Mouse (Mus musculus): ENCODE results near the gene Soga1. TPM values are rescaled to one million over a fixed set of nuclear protein-coding genes. Genes with fewer than 3 reads are reported as not detected.

The Soga1 gene
- polyA plus RNA-seq, 1 experiment from 2014 or later, result 4.0 TPM

DNA sequence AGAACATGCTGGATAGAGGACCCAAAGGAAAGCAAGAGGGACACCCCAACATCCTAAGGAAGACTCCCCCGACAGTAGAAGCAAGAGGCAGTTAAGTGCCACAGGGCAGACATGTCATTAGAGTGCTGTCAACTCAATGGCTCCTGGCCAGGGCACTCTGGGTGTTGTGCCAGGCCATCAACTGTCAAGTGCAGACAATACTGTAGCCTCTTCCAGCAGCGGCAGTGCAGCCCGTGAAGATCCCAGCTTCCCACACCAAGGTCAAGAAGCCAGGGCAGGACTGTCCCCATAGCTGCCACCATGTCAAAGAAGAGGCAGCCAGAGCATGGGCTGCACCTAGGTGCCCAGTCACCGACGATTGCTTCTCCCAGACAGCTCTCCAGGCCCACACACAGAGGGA lies 1.9 kb downstream of the Soga1 start:
- H3K4me1 ChIP-seq (replicated peaks), result peaks cover 79% of the 10 kb centered on the region
- H3K4me3 ChIP-seq, result peak overlapping the region; percentile 97
- WGBS, result 34% methylated on average over 5 of the region's 5 CpGs
- peaks cover 49% of the 10 kb centered on the region for H3K36me3 ChIP-seq
- H3K9me3 ChIP-seq, result no peaks in the 10 kb centered on the region
- H3K27me3 ChIP-seq (ENCODE audit: insufficient read depth, poor library complexity, severe bottlenecking), result no peaks in the 10 kb centered on the region; the same call in 1 of the 2 replicates
- no peak for DNase-seq (ENCODE audit: low spot score)
- H3K27ac ChIP-seq, result peak overlapping the region; percentile 99

DNA sequence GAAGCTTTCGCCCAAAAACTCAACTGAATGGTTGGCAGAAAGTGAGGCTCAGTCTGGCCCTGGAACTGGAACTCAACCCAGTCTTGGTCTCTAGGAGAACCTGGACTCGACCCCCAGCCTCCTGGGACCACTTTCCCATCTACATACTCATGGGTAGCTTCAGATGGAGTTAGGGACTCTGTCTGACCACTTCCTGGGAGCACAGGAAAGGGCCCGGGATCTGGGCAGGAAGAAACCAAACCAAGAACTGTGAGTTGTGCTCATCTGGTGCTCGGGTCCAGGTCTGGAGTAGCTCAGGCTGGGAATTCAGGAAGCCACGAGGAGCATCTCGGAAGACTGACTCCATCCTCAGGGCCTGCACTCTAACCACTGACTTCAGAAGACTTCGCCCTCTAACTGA lies 2.5 kb downstream of the Soga1 start:
- Histone ChIP-seq H3K9me3 (no peaks in the 10 kb centered on the region), H3K36me3 (peaks cover 54% of the 10 kb centered on the region), H3K27ac (0 out of 2 replicates have a peak overlapping the region, but pooled peaks have one; percentile 99), H3K4me1 (replicated peaks) (peaks cover 79% of the 10 kb centered on the region), H3K27me3 (ENCODE audit: insufficient read depth, poor library complexity, severe bottlenecking) (no peaks in the 10 kb centered on the region; the same call in 1 of the 2 replicates), H3K4me3 (peak overlapping the region; percentile 97)
- no peak for DNase-seq (ENCODE audit: low spot score)
- 90% methylated on average over 7 of the region's 7 CpGs for WGBS

DNA sequence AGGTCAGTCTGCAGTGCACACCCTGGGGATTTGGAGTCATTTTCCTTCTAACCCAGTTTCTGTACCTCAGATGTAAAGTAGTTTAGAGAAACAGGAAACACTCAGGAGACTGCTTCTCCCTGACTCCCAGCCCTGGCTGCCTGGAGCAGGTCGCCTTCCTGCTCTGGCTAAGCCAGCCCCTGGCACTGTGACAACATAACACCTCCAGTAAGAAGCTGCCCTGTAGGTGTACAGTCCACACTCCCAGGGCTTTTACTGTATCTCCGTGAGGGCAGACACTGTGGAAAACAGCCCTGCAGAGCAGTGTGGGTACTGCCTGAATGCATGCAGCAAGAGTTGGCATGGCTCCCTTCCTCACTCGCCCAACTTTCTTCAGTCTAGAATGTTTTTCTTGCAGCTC lies 3.4 kb downstream of the Soga1 start:
- Histone ChIP-seq H3K9me3 (no peaks in the 10 kb centered on the region), H3K27me3 (ENCODE audit: insufficient read depth, poor library complexity, severe bottlenecking) (no peaks in the 10 kb centered on the region; the same call in 1 of the 2 replicates), H3K36me3 (peaks cover 60% of the 10 kb centered on the region), H3K27ac (0 out of 2 replicates have a peak overlapping the region, but pooled peaks have one; percentile 35), H3K4me3 (peak overlapping the region; percentile 97), H3K4me1 (replicated peaks) (peaks cover 88% of the 10 kb centered on the region)
- no peak for DNase-seq (ENCODE audit: low spot score)
- WGBS, result 72% methylated on average over 3 of the region's 3 CpGs

DNA sequence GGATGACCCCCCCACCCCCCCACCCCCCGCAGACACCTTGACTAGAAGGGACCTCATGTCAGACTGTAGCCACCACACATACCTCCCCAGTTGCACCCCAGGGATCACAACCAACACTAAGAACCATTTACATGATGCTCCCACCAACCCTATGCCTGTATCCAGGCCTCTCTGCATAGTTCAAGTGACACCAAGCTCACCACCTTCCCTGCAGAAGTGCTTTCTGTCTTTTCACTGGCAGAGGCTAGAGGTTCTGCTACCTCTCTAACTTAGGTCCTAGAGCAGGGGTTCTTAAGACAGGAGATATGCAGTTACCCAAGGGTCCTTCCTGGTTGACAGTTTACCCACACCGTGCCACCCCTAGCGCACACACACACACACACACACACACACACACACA lies 3.8 kb downstream of the Soga1 start:
- H3K27me3 ChIP-seq (ENCODE audit: insufficient read depth, poor library complexity, severe bottlenecking), result no peaks in the 10 kb centered on the region; the same call in 1 of the 2 replicates
- no peak for DNase-seq (ENCODE audit: low spot score)
- peak overlapping the region; percentile 97 for H3K4me3 ChIP-seq
- WGBS, result 90% methylated on average over 3 of the region's 3 CpGs
- H3K9me3 ChIP-seq, result no peaks in the 10 kb centered on the region
- peaks cover 65% of the 10 kb centered on the region for H3K36me3 ChIP-seq
- H3K27ac ChIP-seq, result peak overlapping the region; percentile 31; the same call in 1 of the 2 replicates
- peaks cover 92% of the 10 kb centered on the region for H3K4me1 ChIP-seq (replicated peaks)

DNA sequence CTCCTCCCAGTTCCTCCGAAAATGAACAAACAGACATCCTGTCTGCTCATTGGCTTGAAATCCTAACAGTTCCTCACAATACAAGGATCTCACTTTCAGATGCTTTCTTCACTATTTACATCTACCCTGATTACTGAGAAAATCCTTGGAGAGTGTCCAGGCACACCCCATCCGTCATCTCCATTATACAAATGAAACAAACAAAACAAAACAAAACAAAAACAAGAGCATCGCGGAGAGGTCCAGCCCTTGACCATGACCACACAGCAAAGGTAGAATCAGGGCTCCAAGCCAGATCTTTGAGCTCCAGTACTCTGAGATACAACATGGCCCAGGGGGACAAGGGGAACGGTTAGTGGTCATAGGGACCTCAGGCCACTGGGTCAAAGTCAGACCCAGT lies 4.3 kb downstream of the Soga1 start:
- 86% methylated on average over 5 of the region's 5 CpGs for WGBS
- H3K4me1 ChIP-seq (replicated peaks), result peaks cover 92% of the 10 kb centered on the region
- H3K4me3 ChIP-seq, result peak overlapping the region; percentile 97; the same call in 1 of the 2 replicates

DNA sequence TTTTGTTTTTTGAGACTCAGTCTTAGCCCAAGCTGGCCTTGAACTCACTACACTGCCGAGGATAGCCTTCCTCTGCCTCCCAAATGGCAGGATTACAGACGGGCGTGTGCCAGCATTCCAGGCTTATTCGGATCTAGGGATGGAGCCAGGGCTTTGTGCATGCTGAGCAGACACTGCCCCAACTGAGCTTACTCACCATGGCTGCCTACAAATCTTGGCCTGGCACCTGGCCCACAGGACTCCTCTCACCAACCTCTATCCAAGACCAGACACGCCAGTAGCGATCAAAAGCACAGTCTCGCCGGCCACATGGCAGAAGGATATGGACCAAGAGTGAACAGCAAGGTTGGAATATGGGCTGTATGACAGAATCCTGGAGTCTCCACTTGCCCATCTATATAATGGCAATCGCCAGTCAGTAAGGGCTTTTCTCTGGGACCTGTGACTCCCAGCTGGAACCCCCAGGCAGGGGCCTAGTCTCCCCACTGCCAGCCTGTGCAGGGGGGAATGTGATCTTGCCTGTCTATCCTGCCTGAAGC lies 4.8 kb downstream of the Soga1 start:
- Histone ChIP-seq H3K4me3 (no peak overlapping the region), H3K36me3 (peaks cover 74% of the 10 kb centered on the region), H3K4me1 (replicated peaks) (peaks cover 92% of the 10 kb centered on the region), H3K9me3 (no peaks in the 10 kb centered on the region), H3K27ac (no peak overlapping the region), H3K27me3 (ENCODE audit: insufficient read depth, poor library complexity, severe bottlenecking) (no peaks in the 10 kb centered on the region)
- DNase-seq (ENCODE audit: low spot score), result no peak
- 87% methylated on average over 9 of the region's 9 CpGs for WGBS

More for the DNA sequence above, 4.3 kb downstream of the Soga1 start:
- H3K27me3 ChIP-seq (ENCODE audit: insufficient read depth, poor library complexity, severe bottlenecking), result no peaks in the 10 kb centered on the region
- H3K9me3 ChIP-seq, result no peaks in the 10 kb centered on the region
- peaks cover 69% of the 10 kb centered on the region for H3K36me3 ChIP-seq
- DNase-seq (ENCODE audit: low spot score), result no peak
- H3K27ac ChIP-seq, result no peak overlapping the region

DNA sequence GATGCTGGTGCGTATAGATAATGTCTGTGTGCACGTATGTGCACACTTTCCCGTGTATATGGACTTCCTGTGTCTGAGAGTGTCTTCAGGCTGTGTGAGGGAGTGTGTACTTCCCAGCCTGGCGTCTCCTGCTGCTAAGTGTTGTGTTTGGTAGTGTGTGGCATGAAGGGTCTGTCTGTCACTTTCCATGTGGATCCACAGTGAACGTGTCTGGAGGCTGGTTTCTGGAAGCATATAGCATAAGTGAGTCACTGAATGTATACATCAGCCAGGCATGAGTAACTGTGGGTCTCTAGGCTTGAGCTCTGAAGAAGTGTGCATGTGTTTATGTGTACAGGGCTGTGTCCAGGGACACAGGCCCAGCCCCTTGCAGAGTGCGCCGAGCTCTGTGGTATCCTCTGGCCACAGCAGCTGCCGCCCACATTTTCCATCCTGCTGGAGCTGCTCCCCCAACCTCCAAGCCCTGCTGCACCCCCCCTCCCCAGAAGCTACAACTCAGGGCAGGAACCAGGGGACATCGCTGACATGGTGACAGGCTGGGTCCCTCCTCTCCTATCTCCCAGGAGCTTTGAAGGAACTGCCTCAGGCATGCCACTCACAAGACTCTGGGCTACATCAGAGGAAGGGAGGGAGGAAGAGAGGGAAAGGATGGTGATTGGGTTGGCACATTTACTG lies 5.5 kb downstream of the Soga1 start:
- no peaks in the 10 kb centered on the region for H3K27me3 ChIP-seq (ENCODE audit: insufficient read depth, poor library complexity, severe bottlenecking)
- H3K4me1 ChIP-seq (replicated peaks), result peaks cover 97% of the 10 kb centered on the region
- H3K36me3 ChIP-seq, result peaks cover 75% of the 10 kb centered on the region
- 0 out of 2 replicates have a peak overlapping the region, but pooled peaks have one; percentile 45 for H3K27ac ChIP-seq
- DNase-seq (ENCODE audit: low spot score), result no peak
- no peaks in the 10 kb centered on the region for H3K9me3 ChIP-seq
- 0 out of 2 replicates have a peak overlapping the region, but pooled peaks have one; percentile 13 for H3K4me3 ChIP-seq
- 78% methylated on average over 9 of the region's 9 CpGs for WGBS

DNA sequence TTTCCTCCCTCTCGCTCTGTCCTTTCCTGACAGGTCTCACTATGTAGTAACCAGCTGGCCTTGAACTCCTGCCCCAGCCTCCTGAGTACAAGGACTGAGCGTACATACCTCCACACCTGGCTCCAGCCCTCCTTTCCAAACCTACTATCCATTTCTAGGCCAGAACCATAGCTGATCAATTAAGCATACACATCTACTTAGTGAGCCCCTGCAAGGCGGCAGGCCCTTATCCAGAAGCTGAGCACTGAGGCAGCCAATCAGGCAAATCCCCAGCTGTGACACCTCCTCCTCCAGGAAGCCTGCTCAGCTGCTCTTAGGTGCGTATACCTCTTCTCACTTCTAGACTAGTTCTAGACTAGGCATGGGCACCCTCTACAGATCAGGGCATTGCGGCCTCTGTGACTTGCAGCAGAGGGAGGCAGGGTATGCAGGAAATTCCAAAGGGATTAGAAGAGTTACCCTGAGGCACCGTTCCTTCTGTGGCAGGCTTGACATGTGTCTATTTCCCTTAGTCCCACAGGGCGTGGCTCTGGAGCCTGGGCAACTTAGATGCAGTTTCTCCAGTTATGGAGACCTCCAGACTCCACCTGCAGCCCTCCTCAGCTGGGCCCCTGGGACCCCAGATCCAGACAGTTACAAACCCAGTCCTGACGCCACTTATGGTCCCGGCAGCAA lies 6.6 kb downstream of the Soga1 start:
- no peak for DNase-seq (ENCODE audit: low spot score)
- H3K27ac ChIP-seq, result no peak overlapping the region
- H3K9me3 ChIP-seq, result no peaks in the 10 kb centered on the region
- H3K36me3 ChIP-seq, result peaks cover 78% of the 10 kb centered on the region
- peaks cover 90% of the 10 kb centered on the region for H3K4me1 ChIP-seq (replicated peaks)
- no peak overlapping the region for H3K4me3 ChIP-seq
- WGBS, result 82% methylated on average over 9 of the region's 9 CpGs
- H3K27me3 ChIP-seq (ENCODE audit: insufficient read depth, poor library complexity, severe bottlenecking), result no peaks in the 10 kb centered on the region

DNA sequence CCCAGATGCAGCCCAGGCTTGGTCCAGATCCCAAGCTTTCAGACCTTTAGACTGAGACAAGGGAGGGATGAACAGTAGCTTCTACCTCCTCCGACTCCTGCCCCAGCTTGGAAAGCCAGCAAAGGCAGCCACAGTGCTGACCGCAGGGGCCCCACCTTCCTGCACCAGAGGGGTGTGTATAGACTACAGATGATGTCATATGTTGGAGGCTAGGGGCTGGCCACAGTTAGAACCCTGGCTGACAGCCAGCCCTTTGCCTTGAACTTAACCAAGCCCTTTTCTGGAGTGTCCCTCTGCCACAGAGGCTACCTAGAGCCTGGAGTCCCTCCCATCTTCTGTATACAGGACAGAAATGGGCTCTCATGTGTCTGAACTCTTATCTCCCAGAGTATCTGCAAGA lies 7.5 kb downstream of the Soga1 start:
- no peaks in the 10 kb centered on the region for H3K27me3 ChIP-seq (ENCODE audit: insufficient read depth, poor library complexity, severe bottlenecking)
- H3K4me1 ChIP-seq (replicated peaks), result peaks cover 88% of the 10 kb centered on the region
- H3K27ac ChIP-seq, result peak overlapping the region; percentile 2; the same call in 1 of the 2 replicates
- no peak for DNase-seq (ENCODE audit: low spot score)
- H3K4me3 ChIP-seq, result no peak overlapping the region
- H3K9me3 ChIP-seq, result no peaks in the 10 kb centered on the region
- H3K36me3 ChIP-seq, result peaks cover 76% of the 10 kb centered on the region
- WGBS, result 80% methylated on average over 2 of the region's 2 CpGs

DNA sequence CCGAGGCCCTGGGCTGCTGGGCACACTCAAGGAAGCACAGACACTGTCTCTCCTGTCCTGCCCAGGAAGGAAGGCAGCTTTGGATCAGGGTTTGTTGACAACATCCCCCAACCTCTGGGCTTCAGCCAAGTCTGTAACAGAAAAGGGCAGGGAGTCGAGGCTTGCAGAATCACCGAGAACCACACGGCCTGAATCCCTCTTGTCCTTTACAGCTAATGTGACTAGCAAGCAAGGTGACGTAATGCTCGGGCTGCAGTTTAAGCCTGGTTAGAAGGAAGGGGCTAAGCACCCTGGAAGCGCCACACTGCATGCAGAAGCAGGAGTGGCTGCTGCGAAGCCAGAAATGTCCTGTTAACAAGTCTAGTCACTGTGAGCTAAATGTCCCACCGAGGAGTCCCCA lies 8.7 kb downstream of the Soga1 start:
- DNase-seq (ENCODE audit: low spot score), result no peak
- 72% methylated on average over 9 of the region's 9 CpGs for WGBS
- H3K27me3 ChIP-seq (ENCODE audit: insufficient read depth, poor library complexity, severe bottlenecking), result no peaks in the 10 kb centered on the region
- H3K4me3 ChIP-seq, result peak overlapping the region; percentile 9; the same call in 1 of the 2 replicates
- peak overlapping the region; percentile 73 for H3K27ac ChIP-seq
- peaks cover 86% of the 10 kb centered on the region for H3K4me1 ChIP-seq (replicated peaks)
- H3K9me3 ChIP-seq, result no peaks in the 10 kb centered on the region
- H3K36me3 ChIP-seq, result peaks cover 69% of the 10 kb centered on the region

DNA sequence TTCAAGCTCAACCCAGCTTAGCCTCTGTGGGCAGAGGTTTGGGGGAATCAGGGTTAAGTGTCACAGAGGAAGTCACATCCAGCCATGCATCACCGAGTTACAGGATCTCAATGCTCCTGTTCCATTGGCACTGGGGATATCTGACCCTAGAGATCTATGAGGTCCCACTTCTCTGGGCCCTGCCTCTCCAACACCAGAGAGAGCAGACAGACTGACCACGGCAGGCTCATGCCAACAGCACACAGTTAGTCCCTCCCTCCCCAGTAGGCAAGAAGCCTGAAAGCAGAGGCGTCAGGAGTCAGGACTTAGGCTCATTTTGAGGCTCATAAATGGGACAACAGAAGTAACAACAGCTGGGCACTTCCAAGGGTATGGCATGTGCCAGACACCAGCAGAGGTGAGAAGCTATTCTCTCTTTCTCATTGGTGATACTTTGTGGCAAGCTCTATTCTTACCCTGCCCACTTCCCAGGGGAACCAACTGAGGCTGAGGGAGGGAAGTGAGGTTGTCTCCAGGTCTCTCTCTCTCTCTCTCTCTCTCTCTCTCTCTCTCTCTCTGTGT lies 9.2 kb downstream of the Soga1 start:
- DNase-seq (ENCODE audit: low spot score), result no peak
- Histone ChIP-seq H3K36me3 (peaks cover 65% of the 10 kb centered on the region), H3K27me3 (ENCODE audit: insufficient read depth, poor library complexity, severe bottlenecking) (no peaks in the 10 kb centered on the region), H3K4me1 (replicated peaks) (peaks cover 86% of the 10 kb centered on the region), H3K9me3 (no peaks in the 10 kb centered on the region), H3K4me3 (no peak overlapping the region), H3K27ac (peak overlapping the region; percentile 73)
- WGBS, result 62% methylated on average over 3 of the region's 3 CpGs

DNA sequence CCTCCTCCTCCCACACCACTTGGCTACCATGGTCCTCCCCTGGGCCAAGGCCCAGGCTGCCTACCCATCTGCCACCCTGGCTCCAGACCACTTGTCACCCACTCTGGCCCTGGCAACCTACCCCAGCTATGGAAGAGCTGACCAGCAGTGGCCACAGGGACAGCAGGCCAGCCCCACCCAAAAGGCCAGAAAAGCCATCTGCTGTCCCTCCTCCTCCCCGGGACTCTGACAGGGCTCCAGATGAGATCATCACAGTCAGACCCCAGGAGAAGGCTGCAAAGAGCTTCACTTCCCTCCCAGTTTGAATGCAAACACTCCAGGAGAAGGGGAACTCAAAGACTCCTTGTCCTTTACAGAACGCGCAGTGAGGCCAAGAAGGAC lies 9.7 kb downstream of the Soga1 start:
- H3K4me3 ChIP-seq, result no peak overlapping the region
- H3K27me3 ChIP-seq (ENCODE audit: insufficient read depth, poor library complexity, severe bottlenecking), result no peaks in the 10 kb centered on the region
- H3K9me3 ChIP-seq, result no peaks in the 10 kb centered on the region
- peaks cover 67% of the 10 kb centered on the region for H3K36me3 ChIP-seq
- DNase-seq (ENCODE audit: low spot score), result peak; percentile 22
- H3K4me1 ChIP-seq (replicated peaks), result peaks cover 86% of the 10 kb centered on the region
- peak overlapping the region; percentile 73 for H3K27ac ChIP-seq
- WGBS, result 63% methylated on average over 3 of the region's 3 CpGs
